Mouse (Mus musculus) adrenal gland, adult 18-20 months (tissue): ENCODE measurements around the gene Tmem59l. TPM values are rescaled to one million over a fixed set of nuclear protein-coding genes. Genes with fewer than 3 reads are reported as not detected.

Experiments
- total RNA-seq, 2 experiments: library from RNA; stranded (reverse); gene quantifications; 1 replicate in 1 of 2; 2 replicates in 1 of 2; pipeline ENCODE4 v1.2.3; 2021

Tmem59l gene
- total RNA-seq, 2 experiments from 2014 or later, result 20.4 to 26.4 TPM

Other genes starting within 250 kb of the Tmem59l start
- 10 to 100 TPM; 18.5 to 19.8 TPM for gene Homer3, start 204.5 kb downstream of the Tmem59l start, total RNA-seq
- 10 to 100 TPM; 63.9 to 70.5 TPM for gene Ddx49, start 184.9 kb downstream of the Tmem59l start, total RNA-seq
- 100 to 1,000 TPM; 185 to 205 TPM for gene Cope, start 184.8 kb downstream of the Tmem59l start, total RNA-seq
- gene Cers1, start 171.6 kb downstream of the Tmem59l start, total RNA-seq, result 1 to 10 TPM; 2.0 to 2.5 TPM
- gene Gdf1, start 157.5 kb downstream of the Tmem59l start, total RNA-seq, result not detected
- 10 to 100 TPM; 64.0 to 70.2 TPM for gene Upf1, start 134.1 kb downstream of the Tmem59l start, total RNA-seq
- under 1 TPM in 1 of 2 experiments, not detected in 1; 0.35 TPM for gene Comp, start 113.8 kb downstream of the Tmem59l start, total RNA-seq
- 10 to 100 TPM; 19.3 to 22.3 TPM for gene Crtc1, start 47.8 kb downstream of the Tmem59l start, total RNA-seq
- 10 to 100 TPM; 26.0 to 27.0 TPM for gene Klhl26, start 10.4 kb downstream of the Tmem59l start, total RNA-seq
- gene Crlf1, start 5.8 kb upstream of the Tmem59l start, total RNA-seq, result 1 to 10 TPM in 1 of 2 experiments, under 1 TPM in 1; 0.74 to 1.6 TPM
- 100 to 1,000 TPM; 155 to 174 TPM for gene Rex1bd, start 19.4 kb upstream of the Tmem59l start, total RNA-seq
- gene Uba52, start 23.4 kb upstream of the Tmem59l start, total RNA-seq, result 1,000 to 10,000 TPM; 1,449 to 1,570 TPM
- 100 to 1,000 TPM; 257 to 332 TPM for gene Fkbp8, start 40.4 kb upstream of the Tmem59l start, total RNA-seq
- gene Kxd1, start 40.6 kb upstream of the Tmem59l start, total RNA-seq, result 10 to 100 TPM; 68.1 to 76.3 TPM
- gene Ell, start 52.1 kb upstream of the Tmem59l start, total RNA-seq, result 10 to 100 TPM; 23.1 to 26.6 TPM
- gene Isyna1, start 107.0 kb upstream of the Tmem59l start, total RNA-seq, result 100 to 1,000 TPM; 115 to 165 TPM
- 10 to 100 TPM; 78.5 to 86.9 TPM for gene Ssbp4, start 121.5 kb upstream of the Tmem59l start, total RNA-seq
- 1 to 10 TPM; 1.4 to 3.0 TPM for gene Lrrc25, start 128.8 kb upstream of the Tmem59l start, total RNA-seq
- 1 to 10 TPM; 2.2 to 6.4 TPM for gene Gdf15, start 145.1 kb upstream of the Tmem59l start, total RNA-seq
- 100 to 1,000 TPM; 101 to 153 TPM for gene Pgpep1, start 173.0 kb upstream of the Tmem59l start, total RNA-seq
- 10 to 100 TPM; 73.2 to 75.9 TPM for gene Lsm4, start 185.9 kb upstream of the Tmem59l start, total RNA-seq
- 100 to 1,000 TPM; 228 to 252 TPM for gene Jund, start 211.6 kb upstream of the Tmem59l start, total RNA-seq
- gene Iqcn, start 216.1 kb upstream of the Tmem59l start, total RNA-seq, result under 1 TPM in 1 of 2 experiments, not detected in 1; 0.10 TPM
- gene Gm3336, start 231.2 kb upstream of the Tmem59l start, total RNA-seq, result under 1 TPM in 1 of 2 experiments, not detected in 1; 0.53 TPM
- under 1 TPM; 0.42 to 0.86 TPM for gene Pde4c, start 236.4 kb upstream of the Tmem59l start, total RNA-seq